Mouse (Mus musculus): ENCODE data around the gene Rapgef1.

GRCm38 (mm10) chr2:29741207-29741606, 121.7 kb downstream of the Rapgef1 start:
- TF ChIP-seq NELFE (IDR thresholded peaks at IDR 0.05; ENCODE audit: low read depth, low read length) (no peak), POLR2A (IDR thresholded peaks at IDR 0.05; ENCODE audit: low read depth, low read length) (no peak; the same call in 1 of the 2 replicates), USF1 (IDR thresholded peaks at IDR 0.05; ENCODE audit: low read depth, low read length) (no peak), BHLHE40 (IDR thresholded peaks at IDR 0.05; ENCODE audit: low read depth, low read length) (no peak), ZC3H11A (IDR thresholded peaks at IDR 0.05; ENCODE audit: low read depth, low read length) (no peak), CTCF (conservative IDR thresholded peaks at IDR 0.05 in 1 of 2, IDR thresholded peaks at IDR 0.05 in 1 of 2; ENCODE audit: low read depth in 2 of 2, low read length in 2 of 2) (no peak), SMC3 (IDR thresholded peaks at IDR 0.05; ENCODE audit: low read depth, low read length) (no peak), GABPA (IDR thresholded peaks at IDR 0.05; ENCODE audit: insufficient replicate concordance, low read depth, low read length) (no peak), ZKSCAN1 (IDR thresholded peaks at IDR 0.05; ENCODE audit: borderline replicate concordance, low read depth, low read length) (no peak), EP300 (IDR thresholded peaks at IDR 0.05; ENCODE audit: low read length) (no peak), SIN3A (IDR thresholded peaks at IDR 0.05; ENCODE audit: low read length) (no peak), RAD21 (IDR thresholded peaks at IDR 0.05; ENCODE audit: low read depth, low read length) (no peak), MYC (IDR thresholded peaks at IDR 0.05; ENCODE audit: low read depth, low read length) (no peak), ZMIZ1 (IDR thresholded peaks at IDR 0.05; ENCODE audit: low read depth, low read length) (no peak)

All from CH12.LX (cell line).